Mouse (Mus musculus) right cerebral cortex, adult 2 months (tissue): ENCODE data around the gene Iqcn.

Source experiments
- DNase-seq, 2 experiments: peaks; one replicate each; pipeline ENCODE4 v3.0.0; 2021 to 2022; ENCODE audit warnings: low spot score in 2 of 2

The Iqcn gene

GRCm38 (mm10) chr8:70678679-70679078, 24.6 kb upstream of the Iqcn start:
- no peak for DNase-seq

- DNase-seq, result no peak
These were observed 23.9 kb upstream of the Iqcn start for GRCm38 (mm10) chr8:70679404-70679803.

GRCm38 (mm10) chr8:70680039-70680438, 23.2 kb upstream of the Iqcn start:
- DNase-seq, result no peak

DNA sequence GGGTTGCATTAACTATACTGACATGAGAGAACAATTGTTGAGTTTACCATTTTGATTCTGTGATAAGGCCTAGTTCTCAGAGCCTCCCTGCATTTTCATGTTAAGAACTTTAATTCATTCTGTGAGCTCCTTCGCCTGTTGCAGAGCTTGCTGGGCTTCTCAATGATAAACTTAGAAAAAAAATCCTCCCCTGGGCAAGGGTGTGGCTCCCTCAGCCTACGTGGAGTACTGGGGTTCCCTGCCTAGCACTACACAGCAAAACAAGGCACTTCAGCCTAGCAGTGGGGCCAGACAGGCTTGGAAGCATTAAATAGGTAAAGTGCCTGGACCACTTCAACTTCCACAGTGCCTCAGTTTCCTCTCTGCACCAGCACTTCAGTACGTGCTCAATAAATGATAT, 21.8 kb upstream of the Iqcn start:
- DNase-seq, result no peak

- DNase-seq, result peak; percentile 65 to 74
These were observed 21.1 kb upstream of the Iqcn start for GRCm38 (mm10) chr8:70682193-70682592.

DNA sequence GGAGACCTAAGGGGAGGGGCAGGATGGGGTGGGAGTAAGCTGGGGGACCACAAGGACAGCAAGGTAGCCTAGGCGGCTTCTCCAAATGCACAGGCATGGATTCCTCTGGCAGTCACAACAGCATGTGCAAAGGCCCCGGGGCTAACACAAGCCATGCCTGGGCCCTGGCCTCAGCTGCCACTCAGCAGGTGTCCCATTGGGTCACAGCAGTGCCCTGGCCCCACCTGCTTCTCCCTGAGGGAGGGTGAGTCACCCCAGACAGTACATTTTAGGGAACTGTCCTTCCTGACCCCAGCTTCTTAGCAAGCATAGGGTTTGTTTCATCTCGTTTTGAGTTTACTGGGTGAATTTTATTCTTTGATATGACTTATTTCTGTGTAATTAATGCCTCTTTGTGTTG, 20.6 kb upstream of the Iqcn start:
- DNase-seq, result no peak

- peak; percentile 88 to 93 for DNase-seq
These were observed 19.0 kb upstream of the Iqcn start for GRCm38 (mm10) chr8:70684291-70684690.

DNA sequence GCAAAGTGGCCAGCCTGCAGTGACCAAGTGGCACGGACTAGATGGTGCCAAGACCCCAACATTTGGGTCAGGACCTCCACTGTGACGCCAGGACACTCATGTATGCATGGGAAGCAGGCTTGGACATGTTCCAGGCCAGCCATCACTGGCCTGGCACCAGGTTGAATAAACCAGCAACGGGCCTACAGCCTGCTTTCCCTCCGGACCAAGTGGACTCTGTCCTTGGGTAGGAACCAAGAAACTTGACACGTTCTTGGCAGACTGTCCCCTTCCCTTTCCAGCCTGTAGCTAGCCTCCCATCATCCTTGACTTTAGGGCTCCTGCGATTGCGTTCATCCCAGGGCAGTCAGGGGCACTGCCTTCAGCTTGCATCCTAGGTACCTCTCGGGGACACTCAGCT, 15.7 kb upstream of the Iqcn start:
- no peak for DNase-seq

- DNase-seq, result no peak
These were observed 15.1 kb upstream of the Iqcn start for GRCm38 (mm10) chr8:70688136-70688535.

- no peak for DNase-seq
These were observed 13.3 kb upstream of the Iqcn start for GRCm38 (mm10) chr8:70689892-70690390.

DNA sequence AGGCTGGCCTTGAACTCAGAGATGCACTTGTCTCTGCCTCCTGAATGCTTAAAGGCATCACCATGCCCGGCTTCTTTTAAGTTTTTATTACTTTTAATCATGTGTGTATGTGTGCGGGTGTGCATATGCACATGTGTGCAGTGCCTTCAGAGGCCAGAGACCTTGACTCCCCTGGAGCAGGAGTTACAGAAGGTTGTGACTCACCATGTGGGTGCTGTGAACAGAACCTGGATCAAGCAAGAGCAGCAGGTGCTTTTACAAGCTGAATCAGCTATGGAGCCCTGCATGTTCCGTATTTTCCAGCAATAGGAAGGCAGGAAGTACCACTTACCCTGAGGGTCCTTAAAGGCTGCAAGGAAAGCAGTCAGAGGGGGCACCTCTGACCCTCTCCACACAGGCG, 12.0 kb upstream of the Iqcn start:
- no peak for DNase-seq

GRCm38 (mm10) chr8:70691727-70692231, 11.5 kb upstream of the Iqcn start:
- DNase-seq, result no peak

DNA sequence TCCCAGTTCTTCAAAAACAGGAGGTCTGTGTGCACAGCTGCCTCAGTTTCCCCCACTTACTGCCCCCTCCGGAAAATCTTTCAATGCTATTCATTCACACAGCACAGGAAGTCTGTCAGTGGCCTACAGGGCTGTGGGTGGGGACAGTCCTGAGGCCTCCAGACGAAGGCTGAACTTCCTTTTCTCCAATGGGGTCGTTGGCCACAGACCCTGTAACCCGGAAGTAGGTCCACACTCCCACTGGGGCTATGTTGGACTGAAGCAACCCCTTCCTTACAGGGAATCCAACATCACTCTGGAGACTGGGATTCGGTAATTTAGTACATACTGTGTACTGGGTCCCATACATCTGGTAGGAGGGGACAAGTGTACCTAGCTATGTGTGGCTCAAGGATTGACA, 9.6 kb upstream of the Iqcn start:
- no peak for DNase-seq

GRCm38 (mm10) chr8:70695318-70696018, 7.8 kb upstream of the Iqcn start:
- no peak for DNase-seq

GRCm38 (mm10) chr8:70696019-70696885, 7.0 kb upstream of the Iqcn start:
- no peak for DNase-seq

DNA sequence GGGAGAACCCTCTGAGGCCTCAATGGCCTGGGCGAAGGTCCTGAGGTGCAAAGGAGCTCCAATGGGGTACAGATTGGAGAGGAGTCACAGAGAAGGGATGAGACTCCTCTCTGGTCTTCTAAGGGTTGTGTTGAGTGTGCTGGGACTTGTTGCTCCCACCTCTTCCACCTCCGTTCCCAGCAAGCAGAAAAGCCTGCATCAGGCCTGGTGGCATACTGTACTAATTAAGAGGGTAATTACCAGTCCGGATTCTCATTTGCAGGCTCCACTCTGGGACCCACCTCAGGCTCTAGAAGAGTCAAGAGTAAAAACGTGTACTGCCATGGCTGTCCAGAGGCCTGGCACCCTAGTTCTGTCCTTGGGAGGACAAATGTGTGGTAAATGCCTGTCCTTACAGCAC, 6.3 kb upstream of the Iqcn start:
- DNase-seq, result no peak

- DNase-seq, result no peak
These were observed 5.6 kb upstream of the Iqcn start for GRCm38 (mm10) chr8:70697366-70698250.

DNA sequence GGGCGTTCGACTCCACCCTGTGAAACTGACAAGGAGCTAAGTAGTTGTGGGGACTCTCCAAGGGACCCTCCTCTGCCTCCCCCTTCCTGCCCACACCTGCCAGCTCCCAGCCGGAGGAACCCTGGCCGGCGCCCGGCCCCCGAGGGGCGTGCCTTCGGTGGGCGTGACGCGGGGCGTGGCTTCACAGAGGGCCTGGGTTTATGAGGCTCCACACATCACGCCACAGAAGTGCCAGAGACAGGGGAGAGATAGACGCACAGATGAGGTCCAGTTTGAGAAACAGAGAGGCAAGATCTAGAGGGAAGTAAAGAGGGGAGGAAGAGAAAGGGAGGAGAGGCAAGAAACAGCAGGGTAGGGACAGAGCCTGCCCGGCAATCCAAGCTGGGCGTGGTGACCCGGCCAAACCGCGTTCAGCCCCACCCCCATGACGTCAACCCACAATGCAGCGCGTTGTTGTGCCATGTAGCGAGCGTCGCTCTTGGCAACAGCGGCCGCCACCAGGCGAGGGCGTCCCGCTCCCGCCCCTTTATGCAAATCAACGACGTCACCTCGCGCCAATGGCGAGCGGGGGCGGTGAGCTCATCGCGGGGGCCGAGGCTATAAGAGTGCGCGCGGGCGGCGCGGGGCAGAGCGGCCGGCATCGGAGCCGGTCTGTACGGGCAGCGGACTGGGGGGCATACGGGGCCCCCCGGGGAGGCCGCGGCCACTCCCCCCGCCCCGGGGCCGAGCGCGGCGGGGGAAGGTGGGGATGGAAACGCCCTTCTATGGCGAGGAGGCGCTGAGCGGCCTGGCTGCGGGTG, 4.7 kb upstream of the Iqcn start, which contains the start of gene Jund:
TSS of gene Jund (plus strand) at position 640 of the 800 bp plus-strand sequence.
- peak; percentile 98 to 99 for DNase-seq

- DNase-seq, result peak in 1 of 2 experiments; percentile 35
These were observed 4.0 kb upstream of the Iqcn start for GRCm38 (mm10) chr8:70699116-70699833.
